Mouse (Mus musculus): ENCODE data around the gene Flt3l.
A peak's percentile ranks its signal among the peaks of the same experiment; 100 is the strongest.

The Flt3l gene

DNA sequence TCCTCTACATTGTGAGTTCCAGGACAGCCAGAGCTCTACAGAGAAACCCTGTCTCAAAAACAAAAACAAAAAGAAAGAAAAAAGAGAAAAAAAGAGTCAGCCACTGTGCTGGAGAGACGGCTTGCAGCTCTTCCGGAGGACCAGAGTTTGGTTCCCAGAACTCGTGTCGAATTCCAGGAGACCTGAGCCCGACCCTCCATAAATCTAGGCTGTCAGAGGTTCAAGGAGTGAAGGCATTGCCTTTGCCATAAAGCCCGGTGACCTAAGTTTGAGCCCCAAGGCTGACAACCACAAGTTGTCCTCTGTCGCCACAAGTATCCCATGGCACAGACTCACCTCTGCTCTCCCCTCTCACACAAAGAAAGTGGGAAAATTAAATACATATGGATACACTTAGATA, 42.1 kb downstream of the Flt3l start:
- DNase-seq: no peak

DNA sequence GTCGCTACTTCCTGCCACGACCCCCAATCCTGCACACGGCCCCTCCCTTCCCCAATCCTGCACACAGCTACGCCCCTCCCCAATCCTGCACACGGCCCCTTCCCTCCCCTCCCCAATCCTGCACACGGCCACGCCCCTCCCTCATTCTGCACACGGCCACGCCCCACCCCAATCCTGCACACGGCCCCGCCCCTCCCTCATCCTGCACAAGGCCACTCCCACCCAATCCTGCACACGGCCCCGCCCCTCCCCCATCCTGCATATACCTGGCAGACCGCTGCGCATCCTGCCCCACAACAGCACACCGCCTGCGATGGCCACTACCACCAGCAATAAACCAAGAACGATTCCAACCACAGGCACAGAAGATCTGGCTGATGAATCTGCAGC, 42.7 kb downstream of the Flt3l start:
- no peak for DNase-seq

DNA sequence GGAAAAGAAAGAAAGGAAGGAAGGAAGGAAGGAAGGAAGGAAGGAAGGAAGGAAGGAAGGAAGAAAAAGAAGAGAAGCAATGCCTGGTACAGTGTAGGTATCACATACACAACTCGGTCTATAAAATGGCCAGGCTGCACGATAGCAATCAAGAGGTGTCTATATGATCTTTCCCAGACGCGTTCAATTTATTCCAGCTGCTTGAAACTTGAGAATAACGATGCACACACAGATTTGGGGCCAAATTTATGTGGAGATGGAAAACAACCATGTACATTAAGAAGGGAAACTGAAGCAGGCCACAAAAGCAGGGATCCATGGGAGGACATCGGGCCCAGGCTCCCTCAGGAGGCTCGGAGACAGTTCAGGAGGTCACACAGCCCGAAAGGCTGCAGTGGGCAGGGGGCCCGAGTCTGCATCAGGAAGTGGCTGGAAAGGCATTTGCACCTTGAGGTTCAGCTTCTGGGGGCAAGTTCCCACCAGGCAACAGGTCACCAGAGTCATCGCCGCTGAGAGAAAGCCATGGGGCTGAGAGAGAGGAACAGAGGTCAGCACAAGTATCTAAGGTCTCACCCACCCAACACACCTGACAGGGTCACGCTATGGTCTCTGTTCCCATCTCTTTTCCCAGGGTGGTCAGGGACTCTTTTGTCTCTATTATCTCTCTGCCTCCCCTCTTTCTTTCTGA, 43.3 kb downstream of the Flt3l start:
- DNase-seq: no peak

DNA sequence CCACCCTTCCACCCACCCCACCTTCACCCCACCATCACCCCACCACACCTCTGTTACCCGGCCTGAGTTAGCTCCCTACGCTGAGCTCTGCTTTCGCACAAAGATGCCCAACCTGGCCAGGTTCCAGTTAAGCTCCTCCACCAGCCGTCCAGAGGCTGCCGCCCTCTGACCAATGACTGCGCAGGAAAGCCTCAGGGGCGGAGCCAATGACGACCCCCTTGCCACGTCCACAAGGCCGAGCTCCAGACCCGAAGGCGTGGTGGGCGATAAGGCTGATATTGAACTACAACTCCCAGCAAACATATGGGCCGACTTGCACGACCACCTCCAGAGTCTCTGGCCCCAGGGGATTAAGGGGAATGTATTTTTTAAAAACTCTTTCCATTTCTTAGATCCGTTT, 44.2 kb downstream of the Flt3l start, which contains the start of gene Rcn3:
Rcn3 (minus strand) TSS at position 174 of the 400 bp plus-strand sequence.
- DNase-seq: peak; percentile 56

DNA sequence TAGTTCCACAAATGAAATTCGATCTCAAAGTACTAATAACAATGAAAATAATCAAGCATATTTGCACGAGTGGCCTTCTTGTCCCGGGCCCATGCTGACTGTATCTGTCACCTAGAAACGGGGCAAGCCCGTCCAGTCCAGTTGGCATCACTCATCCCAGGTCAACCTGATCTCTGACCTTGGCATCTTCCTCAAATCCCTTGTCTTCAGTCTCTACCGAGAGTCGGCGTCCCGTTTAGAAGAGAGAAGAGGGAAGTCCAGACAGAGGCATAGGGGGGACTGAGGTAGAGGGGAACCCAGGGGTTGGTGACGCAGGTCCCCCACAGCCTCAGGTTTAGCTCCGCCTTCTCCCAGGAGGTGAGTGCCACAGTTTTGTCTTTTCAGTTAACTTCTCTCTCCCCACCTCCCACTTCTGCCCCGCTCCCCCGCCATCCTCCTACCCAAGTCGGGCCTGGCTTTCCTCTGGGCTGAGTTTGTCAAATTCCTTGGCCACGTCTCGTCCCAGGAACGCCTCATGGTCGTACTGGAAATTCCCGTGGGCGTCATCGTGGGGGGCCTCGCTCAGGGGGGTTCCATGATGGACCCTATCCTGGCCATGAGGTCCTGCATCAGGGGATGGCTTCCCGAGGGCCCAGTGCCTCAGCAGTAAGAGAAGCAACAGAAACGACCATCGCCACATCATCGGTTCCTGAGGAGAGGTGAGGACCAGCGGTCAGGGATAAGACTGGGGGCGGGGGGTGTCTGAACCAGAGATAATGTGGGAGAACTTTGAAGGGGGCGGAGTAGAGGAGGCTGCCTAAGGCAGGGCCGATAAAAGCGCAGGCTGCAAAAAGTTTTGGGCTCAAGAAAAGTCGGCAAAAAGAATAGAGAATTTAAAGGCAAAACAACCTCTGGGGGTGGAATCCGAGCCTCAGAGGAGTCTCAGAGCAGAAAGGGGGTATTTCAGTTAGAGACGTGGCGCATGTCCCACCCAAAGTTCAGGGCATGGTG, 44.9 kb downstream of the Flt3l start:
- no peak for DNase-seq

DNA sequence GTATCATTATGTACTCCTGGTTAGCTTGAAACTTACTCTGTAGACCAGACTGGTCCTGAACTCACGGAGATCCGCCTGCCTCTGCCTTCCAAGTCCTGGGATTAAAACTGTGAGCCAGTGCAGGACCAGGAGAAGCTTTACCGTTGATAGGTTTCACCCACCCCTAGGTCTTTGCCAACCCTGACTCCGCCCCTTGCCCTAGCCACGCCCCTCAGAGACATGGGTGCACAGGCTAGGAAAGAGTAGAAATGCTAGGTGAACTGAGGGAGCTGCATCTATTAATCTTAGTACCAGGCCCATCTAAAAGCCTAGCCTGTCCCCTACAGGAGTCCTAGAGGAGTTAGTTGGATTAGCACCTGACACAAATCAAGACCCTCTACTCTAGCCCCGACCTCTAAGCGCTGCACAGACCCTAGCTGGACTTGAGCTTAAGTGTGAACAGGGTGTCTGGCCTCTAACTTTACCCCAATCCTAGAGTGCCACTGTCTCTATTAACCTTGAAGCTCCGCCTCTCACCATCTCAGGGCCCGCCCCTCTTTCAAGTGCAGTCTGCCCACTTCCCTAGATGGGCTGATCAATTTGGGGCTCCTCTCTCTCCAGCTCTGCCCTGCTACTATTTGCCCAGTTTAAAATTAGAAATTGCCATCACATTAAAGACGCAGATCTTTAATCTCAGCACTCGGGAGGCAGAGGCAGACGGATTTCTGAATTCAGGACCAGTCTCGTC, 45.8 kb downstream of the Flt3l start:
- no peak for DNase-seq

DNA sequence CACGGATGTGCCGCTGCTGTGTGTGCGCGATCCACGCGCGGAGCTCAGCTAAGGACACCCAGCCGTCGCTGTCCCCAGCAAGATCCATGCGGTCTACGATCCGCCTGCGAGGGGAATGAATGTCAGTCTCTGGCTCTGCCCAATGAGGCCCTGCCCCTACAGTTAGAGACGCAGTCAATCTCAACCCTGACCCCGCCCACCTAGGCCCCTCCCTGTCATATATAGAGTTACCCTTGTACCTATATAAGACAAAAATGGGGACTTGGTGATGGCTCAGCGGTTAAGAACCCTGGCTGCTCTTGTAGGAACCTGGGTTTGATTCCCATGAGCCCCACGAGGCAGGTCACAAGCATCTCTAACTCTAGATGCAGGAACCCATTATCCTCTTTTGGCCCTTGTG, 47.6 kb downstream of the Flt3l start:
- DNase-seq: no peak

DNA sequence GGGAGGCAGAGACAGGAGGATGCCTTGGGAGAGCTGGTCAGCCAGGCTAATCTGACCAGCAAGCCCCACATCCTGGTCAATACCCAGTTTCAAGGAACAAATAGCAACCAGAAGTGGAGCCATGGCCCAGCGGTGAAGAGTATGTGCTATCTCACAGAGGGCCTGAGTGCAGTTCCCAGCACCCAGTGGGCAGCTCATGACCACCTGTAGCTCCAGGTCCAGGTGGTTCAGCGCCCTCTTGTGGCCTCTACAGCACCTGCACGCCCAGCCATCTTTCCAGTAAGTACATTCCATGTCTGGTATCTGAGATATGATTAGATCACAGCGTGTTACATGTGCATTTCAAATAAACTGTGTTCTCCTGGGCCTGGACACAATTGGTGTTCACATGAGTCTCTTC, 50.1 kb downstream of the Flt3l start:
- no peak for DNase-seq

DNA sequence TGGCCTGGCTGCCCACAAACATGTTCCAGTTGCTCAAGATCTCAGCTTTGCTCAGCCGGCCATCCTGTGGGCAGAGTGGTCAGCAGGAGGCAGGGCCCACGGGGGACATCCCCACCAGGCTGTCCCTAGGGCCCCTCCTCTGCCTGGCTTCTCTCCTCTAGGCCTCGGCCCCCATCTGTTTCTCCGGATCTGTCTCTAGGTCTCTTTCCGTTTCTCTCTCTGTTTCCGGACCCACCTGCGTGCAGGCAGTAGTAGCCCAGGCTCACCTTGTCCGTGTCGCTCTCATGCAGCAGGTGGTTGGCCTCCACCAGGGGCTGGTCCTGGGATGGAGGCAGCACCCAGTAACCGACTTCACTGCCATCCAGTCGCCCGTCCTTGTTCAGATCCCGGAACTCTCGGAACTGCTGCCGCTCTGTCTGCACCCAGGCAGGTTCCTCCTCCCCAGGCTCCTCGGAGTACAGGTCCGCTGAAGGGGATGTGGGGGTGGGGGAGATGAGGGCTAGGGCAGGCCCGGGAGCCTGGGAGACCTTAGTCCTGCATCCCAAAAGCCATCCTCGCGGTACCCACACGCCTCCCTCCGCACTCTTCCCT, 52.8 kb downstream of the Flt3l start:
- no peak for DNase-seq

DNA sequence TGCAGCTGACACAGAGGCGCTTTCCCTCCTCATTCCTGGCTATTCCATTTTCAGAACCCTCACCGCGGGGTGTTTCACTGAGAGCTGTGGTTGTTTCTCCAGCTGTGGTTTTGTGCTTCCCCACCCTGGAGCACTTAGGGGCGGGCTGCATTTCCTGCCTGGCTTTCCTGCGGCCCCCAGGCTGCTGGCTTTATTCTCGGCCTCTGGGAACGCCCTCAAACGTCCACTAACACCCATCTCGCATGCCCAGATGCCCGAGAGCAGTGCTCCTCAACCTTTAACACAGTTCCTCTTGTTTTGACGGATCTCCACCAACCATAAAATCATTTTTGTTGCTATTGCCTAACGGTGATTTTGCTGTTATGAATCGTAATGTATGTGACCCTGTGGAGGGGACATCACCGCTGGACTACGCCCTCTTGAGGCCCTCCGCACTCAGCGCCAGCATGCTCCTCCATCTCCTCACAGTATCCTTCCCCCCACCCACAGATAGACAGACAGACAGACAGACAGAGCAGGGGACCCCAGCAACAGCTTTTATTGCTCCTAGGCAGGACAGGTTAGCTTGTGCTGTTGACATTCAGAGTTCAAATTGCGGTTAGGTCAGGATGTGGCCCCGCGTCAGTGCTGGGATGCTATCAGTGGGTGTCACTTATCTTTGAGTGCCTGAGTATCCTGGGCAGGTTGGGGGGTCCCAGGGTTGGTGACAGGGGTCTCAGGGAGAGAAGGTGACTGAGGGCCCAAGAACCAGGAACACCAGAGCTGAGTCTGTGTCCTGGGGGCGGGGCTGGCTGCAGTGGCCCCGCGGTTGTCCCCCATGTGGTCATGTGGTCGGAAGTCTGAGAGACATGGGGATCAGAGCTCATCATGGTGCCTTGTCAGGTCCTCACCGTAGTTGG, 53.6 kb downstream of the Flt3l start:
- DNase-seq: peak; percentile 47

DNA sequence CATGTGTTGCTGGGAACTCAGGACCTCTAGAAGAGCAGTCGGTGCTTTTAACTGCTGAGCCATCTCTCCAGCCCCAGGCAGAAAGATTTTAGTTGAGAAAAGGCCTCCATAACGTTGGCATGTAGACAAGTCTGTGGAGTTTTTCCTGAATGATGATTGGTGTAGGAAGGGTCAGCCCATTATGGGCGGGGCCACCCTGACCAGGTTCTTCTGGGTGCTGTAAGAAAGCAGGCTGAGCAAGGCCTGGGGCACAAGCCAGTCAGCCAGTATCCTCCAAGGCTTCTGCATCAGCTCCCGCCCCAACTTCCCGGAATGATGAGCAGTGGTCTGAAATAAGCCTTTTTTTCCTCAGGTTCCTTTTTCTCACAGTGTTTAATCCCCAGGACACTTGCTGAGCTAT, 55.2 kb downstream of the Flt3l start:
- no peak for DNase-seq

DNA sequence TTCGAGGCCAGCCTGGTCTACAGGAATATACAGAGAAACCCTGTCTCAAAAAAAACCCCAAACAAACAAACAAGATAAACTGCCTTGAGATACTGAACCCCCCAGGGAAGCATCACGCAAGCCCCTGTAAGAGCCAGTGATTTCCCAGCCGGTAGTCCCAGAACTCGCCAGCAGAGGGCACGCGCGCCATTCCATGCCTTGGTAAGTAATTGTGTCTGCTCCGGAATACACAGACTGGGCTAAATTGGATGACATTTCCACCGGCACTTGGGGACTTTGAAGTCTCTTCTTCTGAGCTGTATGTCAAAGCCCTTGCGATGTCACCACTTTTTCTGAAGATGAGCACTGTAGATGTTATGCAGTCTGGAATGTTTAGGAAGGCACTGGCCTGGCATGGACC, 56.4 kb downstream of the Flt3l start:
- DNase-seq: peak; percentile 94
